Mouse (Mus musculus): ENCODE measurements at regions not wholly inside any gene's neighbourhood (a gene's known extent, or its start where the extent isn't known, plus 50 kb on each side); places are given as distances from the start of the nearest gene placed in this dataset.

- no peak overlapping the region for H3K27ac ChIP-seq
- TF ChIP-seq CTCF (IDR thresholded peaks at IDR 0.05; ENCODE audit: low read depth) (no peak), EP300 (IDR thresholded peaks at IDR 0.05; ENCODE audit: low read depth) (no peak)
- 59% methylated on average over 6 of the region's 6 CpGs for WGBS (ENCODE audit: insufficient replicate concordance)
- no peak overlapping the region for H3K9ac ChIP-seq (replicated peaks)
- H3K4me2 ChIP-seq (ENCODE audit: low read depth) = no peak overlapping the region
- no peaks in the 10 kb centered on the region for H3K36me3 ChIP-seq (replicated peaks; ENCODE audit: control insufficient read depth, insufficient read depth, low read depth)
- no peaks in the 10 kb centered on the region for H3K27me3 ChIP-seq (ENCODE audit: control insufficient read depth, insufficient read depth, low read length)
- H3K4me3 ChIP-seq (ENCODE audit: insufficient read depth in 1 of 2, low read depth in 2 of 2, low read length in 2 of 2) = no peak overlapping the region
- no peaks in the 10 kb centered on the region for H3K4me1 ChIP-seq (replicated peaks; ENCODE audit: control insufficient read depth in 2 of 2, insufficient read depth in 2 of 2, low read length in 1 of 2)
- ATAC-seq (ENCODE audit: insufficient read depth) = no peak
- no peak for DNase-seq (ENCODE audit: low read depth in 3 of 3, low spot score in 3 of 3)
- no peaks in the 10 kb centered on the region for H3K9me3 ChIP-seq (ENCODE audit: control insufficient read depth, low read length)
Measured at GRCm38 (mm10) chr2:171638931-171639330, 404.3 kb downstream of the Cbln4 start.

DNA sequence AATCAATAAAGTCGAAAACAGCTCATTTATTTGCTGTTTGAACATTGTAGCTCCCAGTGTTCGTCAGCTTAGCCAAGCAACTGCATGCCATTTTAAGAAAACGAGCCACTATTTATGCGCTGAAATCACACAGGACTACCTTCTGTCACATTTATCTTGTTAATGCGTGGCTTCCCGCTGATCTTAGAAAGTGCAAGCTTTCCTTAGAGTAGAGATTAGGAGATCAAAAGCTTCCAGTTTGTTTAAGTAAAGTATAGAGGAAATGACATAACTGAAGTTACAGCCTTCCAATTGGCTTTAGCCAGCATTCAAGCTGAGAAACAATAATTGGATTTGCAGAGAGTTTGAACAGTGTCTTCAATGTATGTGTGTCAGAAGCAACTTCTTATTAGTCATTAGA lies 406.4 kb downstream of the Cbln4 start:
- Histone ChIP-seq H3K4me3 (ENCODE audit: insufficient read depth in 1 of 2, low read depth in 2 of 2, low read length in 2 of 2) (no peak overlapping the region), H3K9ac (replicated peaks) (no peak overlapping the region), H3K27ac (no peak overlapping the region), H3K4me2 (ENCODE audit: low read depth) (no peak overlapping the region), H3K27me3 (ENCODE audit: control insufficient read depth, insufficient read depth, low read length) (no peaks in the 10 kb centered on the region), H3K9me3 (ENCODE audit: control insufficient read depth, low read length) (no peaks in the 10 kb centered on the region), H3K4me1 (replicated peaks; ENCODE audit: control insufficient read depth in 2 of 2, insufficient read depth in 2 of 2, low read length in 1 of 2) (no peaks in the 10 kb centered on the region), H3K36me3 (replicated peaks; ENCODE audit: control insufficient read depth, insufficient read depth, low read depth) (no peaks in the 10 kb centered on the region)
- no peak for DNase-seq (ENCODE audit: low read depth in 3 of 3, low spot score in 3 of 3)
- no peak for ATAC-seq (ENCODE audit: insufficient read depth)
- 38% methylated on average over 6 of the region's 6 CpGs for WGBS (ENCODE audit: insufficient replicate concordance)
- TF ChIP-seq CTCF (IDR thresholded peaks at IDR 0.05; ENCODE audit: low read depth) (no peak), EP300 (IDR thresholded peaks at IDR 0.05; ENCODE audit: low read depth) (no peak)

DNA sequence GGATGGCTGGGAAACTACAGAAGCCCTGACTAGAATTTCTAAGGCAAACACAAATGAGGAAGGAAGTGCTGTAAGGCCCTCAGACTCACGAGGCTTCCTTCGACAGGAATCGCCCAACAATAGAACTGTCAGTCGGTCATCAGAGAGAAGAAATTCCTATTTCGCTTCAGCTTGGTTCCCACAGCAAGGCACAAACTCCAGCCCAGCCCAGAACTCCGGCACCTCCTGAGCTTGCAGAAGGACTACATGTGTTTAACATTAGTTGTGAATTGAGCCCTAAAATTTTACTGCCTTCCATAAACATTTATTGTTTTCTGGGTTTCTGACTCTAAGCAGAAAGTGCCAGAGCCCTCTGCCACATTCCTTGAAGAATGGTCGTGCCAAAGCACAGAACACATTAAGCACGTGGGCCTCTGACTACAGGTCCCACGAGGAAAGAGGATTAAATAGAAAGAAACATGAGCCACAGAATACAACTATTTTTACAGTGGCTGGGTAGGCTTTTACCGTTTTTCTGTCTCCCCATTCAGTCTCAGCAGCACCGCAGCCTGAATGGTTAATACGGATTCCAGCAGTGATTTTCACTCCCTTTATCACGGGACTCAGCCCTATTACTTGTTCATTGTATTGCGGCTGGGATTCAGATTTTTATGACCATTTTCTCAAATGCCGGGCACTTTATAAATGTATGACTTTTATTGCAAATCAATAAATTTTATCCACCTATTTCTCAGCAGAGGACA lies 409.7 kb downstream of the Cbln4 start:
- Histone ChIP-seq H3K4me1 (replicated peaks; ENCODE audit: control insufficient read depth in 2 of 2, insufficient read depth in 2 of 2, low read length in 1 of 2) (no peaks in the 10 kb centered on the region), H3K27ac (no peak overlapping the region), H3K4me2 (ENCODE audit: low read depth) (no peak overlapping the region), H3K9me3 (ENCODE audit: control insufficient read depth, low read length) (no peaks in the 10 kb centered on the region), H3K9ac (replicated peaks) (no peak overlapping the region), H3K36me3 (replicated peaks; ENCODE audit: control insufficient read depth, insufficient read depth, low read depth) (no peaks in the 10 kb centered on the region), H3K4me3 (ENCODE audit: insufficient read depth in 1 of 2, low read depth in 2 of 2, low read length in 2 of 2) (no peak overlapping the region), H3K27me3 (ENCODE audit: control insufficient read depth, insufficient read depth, low read length) (no peaks in the 10 kb centered on the region)
- no peak for TF ChIP-seq EP300 (IDR thresholded peaks at IDR 0.05; ENCODE audit: low read depth)
- no peak for TF ChIP-seq CTCF (IDR thresholded peaks at IDR 0.05; ENCODE audit: low read depth)
- ATAC-seq (ENCODE audit: insufficient read depth) (no peak), DNase-seq (ENCODE audit: low read depth in 3 of 3, low spot score in 3 of 3) (no peak)
- WGBS (ENCODE audit: insufficient replicate concordance) = 29% methylated on average over 15 of the region's 15 CpGs

DNA sequence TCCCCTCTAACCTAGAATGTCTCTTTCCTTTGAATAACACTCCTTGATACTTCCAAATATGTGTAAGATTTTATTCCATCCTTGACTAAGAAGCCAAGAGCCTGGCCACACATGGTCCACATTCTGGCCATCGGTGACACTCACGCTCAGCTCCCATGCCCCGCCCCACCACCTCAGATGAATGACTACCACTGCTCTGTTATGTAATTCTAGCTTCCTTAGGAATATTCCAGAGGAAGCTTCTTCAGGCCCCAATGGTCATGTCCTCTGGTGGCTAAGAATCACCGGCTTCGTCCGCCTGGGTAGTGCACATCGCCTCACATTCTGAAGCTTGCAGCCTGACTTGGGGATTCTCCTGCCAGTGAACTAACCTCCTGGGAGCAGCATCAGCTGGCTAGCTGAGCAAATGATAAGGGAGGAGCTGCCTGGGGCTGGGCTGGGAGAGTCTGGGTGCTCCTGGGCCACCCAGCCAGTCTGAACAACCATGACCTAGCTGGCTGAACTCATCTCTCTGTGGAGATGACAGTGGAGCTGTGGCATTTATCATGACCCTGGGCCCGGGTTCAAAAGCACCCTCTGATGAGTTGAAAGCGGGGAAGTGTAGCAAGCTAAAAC lies 413.1 kb downstream of the Cbln4 start:
- 81% methylated on average over 9 of the region's 9 CpGs for WGBS (ENCODE audit: insufficient replicate concordance)
- H3K4me3 ChIP-seq (ENCODE audit: insufficient read depth in 1 of 2, low read depth in 2 of 2, low read length in 2 of 2) = no peak overlapping the region
- ATAC-seq (ENCODE audit: insufficient read depth) (no peak), DNase-seq (ENCODE audit: low read depth in 3 of 3, low spot score in 3 of 3) (no peak)
- H3K9ac ChIP-seq (replicated peaks) = no peak overlapping the region
- H3K27me3 ChIP-seq (ENCODE audit: control insufficient read depth, insufficient read depth, low read length) = no peaks in the 10 kb centered on the region
- TF ChIP-seq CTCF (IDR thresholded peaks at IDR 0.05; ENCODE audit: low read depth) (no peak), EP300 (IDR thresholded peaks at IDR 0.05; ENCODE audit: low read depth) (no peak)
- no peak overlapping the region for H3K4me2 ChIP-seq (ENCODE audit: low read depth)
- H3K36me3 ChIP-seq (replicated peaks; ENCODE audit: control insufficient read depth, insufficient read depth, low read depth) = no peaks in the 10 kb centered on the region
- no peaks in the 10 kb centered on the region for H3K4me1 ChIP-seq (replicated peaks; ENCODE audit: control insufficient read depth in 2 of 2, insufficient read depth in 2 of 2, low read length in 1 of 2)
- no peaks in the 10 kb centered on the region for H3K9me3 ChIP-seq (ENCODE audit: control insufficient read depth, low read length)
- no peak overlapping the region for H3K27ac ChIP-seq

GRCm38 (mm10) chr2:171628182-171628850 lies 414.9 kb downstream of the Cbln4 start:
- H3K36me3 ChIP-seq (replicated peaks; ENCODE audit: control insufficient read depth, insufficient read depth, low read depth) = no peaks in the 10 kb centered on the region
- DNase-seq (ENCODE audit: low read depth in 3 of 3, low spot score in 3 of 3) (no peak), ATAC-seq (ENCODE audit: insufficient read depth) (no peak)
- no peaks in the 10 kb centered on the region for H3K4me1 ChIP-seq (replicated peaks; ENCODE audit: control insufficient read depth in 2 of 2, insufficient read depth in 2 of 2, low read length in 1 of 2)
- TF ChIP-seq CTCF (IDR thresholded peaks at IDR 0.05; ENCODE audit: low read depth) (no peak), EP300 (IDR thresholded peaks at IDR 0.05; ENCODE audit: low read depth) (no peak)
- H3K9me3 ChIP-seq (ENCODE audit: control insufficient read depth, low read length) = no peaks in the 10 kb centered on the region
- 72% methylated on average over 10 of the region's 10 CpGs for WGBS (ENCODE audit: insufficient replicate concordance)
- H3K4me2 ChIP-seq (ENCODE audit: low read depth) = no peak overlapping the region
- no peak overlapping the region for H3K27ac ChIP-seq
- H3K27me3 ChIP-seq (ENCODE audit: control insufficient read depth, insufficient read depth, low read length) = no peaks in the 10 kb centered on the region
- no peak overlapping the region for H3K9ac ChIP-seq (replicated peaks)
- H3K4me3 ChIP-seq (ENCODE audit: insufficient read depth in 1 of 2, low read depth in 2 of 2, low read length in 2 of 2) = no peak overlapping the region

All from liver, embryonic 14.5 days (tissue).